Mouse (Mus musculus): ENCODE data around the gene Calhm3. TPM values are rescaled to one million over a fixed set of nuclear protein-coding genes. Genes with fewer than 3 reads are reported as not detected.
"Not testable (repeated sequence)": the region's sequence is repeated elsewhere in the genome, so short reads cannot be mapped to it uniquely, and the experiment has no call there.

The Calhm3 gene
- polyA plus RNA-seq, 1 experiment = not detected

- H3K27me3 ChIP-seq (ENCODE audit: control insufficient read depth) = peaks cover 12% of the 10 kb centered on the region
- H3K4me3 ChIP-seq (replicated peaks) = no peak overlapping the region
- H3K4me1 ChIP-seq (ENCODE audit: control insufficient read depth) = no peaks in the 10 kb centered on the region
- no peak for TF ChIP-seq TAL1 (IDR thresholded peaks at IDR 0.05; ENCODE audit: low read length)
- no peak for TF ChIP-seq GATA1 (IDR thresholded peaks at IDR 0.05; ENCODE audit: low read length)
- no peaks in the 10 kb centered on the region for H3K9me3 ChIP-seq (ENCODE audit: control insufficient read depth, low read length)
- H3K36me3 ChIP-seq (ENCODE audit: control insufficient read depth) = no peaks in the 10 kb centered on the region
Observed at GRCm38 (mm10) chr19:47152062-47152369, 5.5 kb downstream of the Calhm3 start.

- Histone ChIP-seq H3K9me3 (ENCODE audit: control insufficient read depth, low read length) (no peaks in the 10 kb centered on the region), H3K4me1 (ENCODE audit: control insufficient read depth) (no peaks in the 10 kb centered on the region), H3K4me3 (replicated peaks) (no peak overlapping the region), H3K36me3 (ENCODE audit: control insufficient read depth) (no peaks in the 10 kb centered on the region), H3K27me3 (ENCODE audit: control insufficient read depth) (peaks cover 12% of the 10 kb centered on the region)
- TF ChIP-seq TAL1 (IDR thresholded peaks at IDR 0.05; ENCODE audit: low read length) = no peak
- TF ChIP-seq GATA1 (IDR thresholded peaks at IDR 0.05; ENCODE audit: low read length) = no peak
Observed at GRCm38 (mm10) chr19:47151332-47152061, 6.1 kb downstream of the Calhm3 start.

GRCm38 (mm10) chr19:47149854-47150253, 7.7 kb downstream of the Calhm3 start:
- no peaks in the 10 kb centered on the region for H3K9me3 ChIP-seq (ENCODE audit: control insufficient read depth, low read length)
- H3K36me3 ChIP-seq (ENCODE audit: control insufficient read depth) = no peaks in the 10 kb centered on the region
- TF ChIP-seq GATA1 (IDR thresholded peaks at IDR 0.05; ENCODE audit: low read length) (no peak), TAL1 (IDR thresholded peaks at IDR 0.05; ENCODE audit: low read length) (no peak)
- peaks cover 12% of the 10 kb centered on the region for H3K27me3 ChIP-seq (ENCODE audit: control insufficient read depth)
- H3K4me1 ChIP-seq (ENCODE audit: control insufficient read depth) = no peaks in the 10 kb centered on the region
- H3K4me3 ChIP-seq (replicated peaks) = no peak overlapping the region

DNA sequence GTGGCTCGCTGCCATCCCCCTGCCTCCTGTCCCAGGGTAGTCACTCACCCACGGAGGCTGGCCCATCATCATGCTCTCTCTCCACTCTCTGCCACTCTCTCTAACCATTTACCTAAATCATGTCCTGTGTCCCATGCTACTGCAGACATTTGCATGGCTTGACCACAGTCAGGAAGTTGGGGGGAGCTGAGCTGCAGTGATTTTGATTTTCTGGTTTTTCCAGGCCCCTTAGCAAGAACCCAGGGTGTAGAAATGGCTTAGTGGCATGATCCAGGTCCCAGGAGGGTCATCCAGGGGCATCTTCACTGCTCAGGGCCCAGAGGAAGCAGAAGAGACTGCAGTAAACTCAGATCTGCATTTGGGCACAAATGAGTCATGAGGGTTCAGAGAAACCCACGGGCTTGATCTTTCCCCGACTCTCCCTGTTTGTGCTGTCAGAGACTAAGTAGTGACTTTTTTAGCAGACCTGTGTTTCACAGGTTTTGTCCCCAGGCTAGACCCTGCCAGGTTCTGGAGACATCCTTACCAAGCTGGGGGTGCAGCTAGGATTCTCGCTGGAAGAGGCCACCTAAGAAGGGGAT, 9.2 kb downstream of the Calhm3 start:
- TF ChIP-seq TAL1 (IDR thresholded peaks at IDR 0.05; ENCODE audit: low read length) (no peak), GATA1 (IDR thresholded peaks at IDR 0.05; ENCODE audit: low read length) (no peak)
- Histone ChIP-seq H3K27me3 (ENCODE audit: control insufficient read depth) (peaks cover 12% of the 10 kb centered on the region), H3K4me1 (ENCODE audit: control insufficient read depth) (no peaks in the 10 kb centered on the region), H3K36me3 (ENCODE audit: control insufficient read depth) (no peaks in the 10 kb centered on the region), H3K9me3 (ENCODE audit: control insufficient read depth, low read length) (no peaks in the 10 kb centered on the region), H3K4me3 (replicated peaks) (no peak overlapping the region)

DNA sequence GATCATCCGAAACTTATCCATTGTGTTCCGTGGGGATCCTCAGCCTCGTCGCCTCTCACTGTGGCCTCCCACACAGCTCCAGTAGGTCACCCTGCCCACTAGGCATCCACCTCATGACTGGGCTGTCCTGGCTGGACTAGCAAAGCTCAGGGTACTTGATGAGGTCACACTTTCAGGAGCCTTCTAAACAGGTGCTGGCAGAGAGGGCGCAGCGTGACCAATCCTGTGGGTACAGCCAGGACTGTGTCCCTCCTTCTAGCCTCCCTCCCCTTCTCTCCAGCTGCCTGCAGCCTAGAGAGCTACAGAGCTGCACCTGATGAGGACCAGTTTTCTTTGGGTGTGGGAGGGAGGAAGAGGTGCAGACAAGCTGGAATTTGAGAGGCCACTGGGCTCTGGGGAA, 13.4 kb downstream of the Calhm3 start, which contains the start of gene Calhm1:
Calhm1 (minus strand) TSS at position 101 of the 400 bp plus-strand sequence.
- Histone ChIP-seq H3K9me3 (ENCODE audit: control insufficient read depth, low read length) (no peaks in the 10 kb centered on the region), H3K27me3 (ENCODE audit: control insufficient read depth) (peaks cover 5% of the 10 kb centered on the region), H3K4me1 (ENCODE audit: control insufficient read depth) (no peaks in the 10 kb centered on the region), H3K4me3 (replicated peaks) (no peak within 1 kb of the TSS), H3K36me3 (ENCODE audit: control insufficient read depth) (no peaks in the 10 kb centered on the region)
- no peak for TF ChIP-seq TAL1 (IDR thresholded peaks at IDR 0.05; ENCODE audit: low read length)
- TF ChIP-seq GATA1 (IDR thresholded peaks at IDR 0.05; ENCODE audit: low read length) = no peak

DNA sequence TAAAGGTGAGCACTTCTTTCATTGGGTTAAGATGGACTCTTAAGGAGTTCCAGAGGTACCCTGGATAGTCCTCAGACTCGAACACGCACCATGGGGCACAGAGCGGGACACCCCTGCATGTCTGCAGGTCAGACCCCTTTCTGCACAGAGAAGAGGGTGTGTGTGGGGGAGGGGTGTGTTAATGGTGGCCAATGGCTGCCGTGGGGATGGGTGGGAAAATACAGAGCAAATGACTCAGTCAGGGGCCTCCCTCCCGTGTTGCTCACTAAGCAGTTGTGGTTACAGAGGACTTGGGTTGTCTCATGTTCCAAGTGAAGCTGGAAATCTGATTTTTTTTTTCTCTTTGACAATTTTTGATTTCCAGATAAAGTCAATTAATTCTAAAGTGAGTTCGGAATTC, 15.1 kb downstream of the Calhm3 start:
- H3K4me1 ChIP-seq (ENCODE audit: control insufficient read depth) = peaks cover 3% of the 10 kb centered on the region
- H3K27me3 ChIP-seq (ENCODE audit: control insufficient read depth) = peaks cover 22% of the 10 kb centered on the region
- H3K4me3 ChIP-seq (replicated peaks) = no peak overlapping the region
- H3K36me3 ChIP-seq (ENCODE audit: control insufficient read depth) = no peaks in the 10 kb centered on the region
- TF ChIP-seq GATA1 (IDR thresholded peaks at IDR 0.05; ENCODE audit: low read length) = no peak
- no peak for TF ChIP-seq TAL1 (IDR thresholded peaks at IDR 0.05; ENCODE audit: low read length)
- no peaks in the 10 kb centered on the region for H3K9me3 ChIP-seq (ENCODE audit: control insufficient read depth, low read length)

DNA sequence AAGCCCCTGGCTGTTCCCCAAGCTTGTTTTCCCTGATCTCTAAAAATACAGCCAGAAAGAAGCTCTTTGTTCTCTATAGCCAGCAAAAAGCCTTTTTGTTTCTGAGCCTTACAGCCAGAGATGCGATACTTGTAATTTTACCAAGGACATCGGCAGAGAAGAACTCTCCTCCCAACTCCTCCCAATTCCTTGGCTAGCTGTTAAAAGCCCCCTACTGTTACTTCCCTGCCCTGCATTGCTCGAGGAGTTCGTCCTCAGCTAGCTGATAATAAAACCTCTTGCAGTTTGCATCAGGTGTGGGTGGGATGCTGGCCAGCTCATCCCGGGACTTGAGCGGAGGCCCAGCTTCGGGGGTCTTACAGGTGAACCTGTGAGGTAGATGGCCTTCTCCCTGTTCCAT, 18.0 kb downstream of the Calhm3 start:
- peaks cover 11% of the 10 kb centered on the region for H3K4me1 ChIP-seq (ENCODE audit: control insufficient read depth)
- H3K36me3 ChIP-seq (ENCODE audit: control insufficient read depth); H3K9me3 ChIP-seq (ENCODE audit: control insufficient read depth, low read length); H3K4me3 ChIP-seq (replicated peaks): not testable (repeated sequence)
- peaks cover 27% of the 10 kb centered on the region for H3K27me3 ChIP-seq (ENCODE audit: control insufficient read depth)

- peaks cover 2% of the 10 kb centered on the region for H3K36me3 ChIP-seq (ENCODE audit: control insufficient read depth)
- H3K27me3 ChIP-seq (ENCODE audit: control insufficient read depth) = peaks cover 27% of the 10 kb centered on the region
- H3K9me3 ChIP-seq (ENCODE audit: control insufficient read depth, low read length) = no peaks in the 10 kb centered on the region
Observed at GRCm38 (mm10) chr19:47137771-47138421, 19.7 kb downstream of the Calhm3 start, which contains the start of gene Calhm2. Gene Calhm2, minus strand, starts transcription at chr19:47138294.

DNA sequence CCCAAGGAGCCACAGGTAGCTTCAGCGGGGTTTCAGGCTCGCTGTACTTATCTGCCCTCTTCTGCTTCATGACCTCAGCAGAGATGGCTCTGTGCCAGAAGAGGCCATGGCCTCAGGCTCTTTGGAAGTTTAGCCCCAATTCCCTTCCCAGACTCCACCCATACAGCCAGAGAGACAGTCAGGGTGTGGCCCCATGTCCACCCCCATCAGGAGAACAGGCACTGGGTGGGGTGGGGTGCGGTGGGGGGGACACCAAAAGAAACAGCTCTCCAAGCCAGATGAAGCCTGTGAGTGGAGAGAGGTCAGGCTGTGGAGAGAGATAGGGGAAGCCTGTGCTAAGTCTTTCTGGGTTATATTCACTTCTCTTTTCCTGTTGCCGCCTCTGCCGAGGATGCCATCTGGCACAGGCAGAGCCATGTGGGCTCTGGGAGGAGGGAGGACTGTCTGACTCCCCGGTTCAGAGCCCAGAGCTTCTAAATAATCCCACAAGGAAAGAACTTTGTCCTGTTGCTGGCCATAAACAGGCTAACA, 20.4 kb downstream of the Calhm3 start:
- TF ChIP-seq TAL1 (IDR thresholded peaks at IDR 0.05; ENCODE audit: low read length) (no peak), GATA1 (IDR thresholded peaks at IDR 0.05; ENCODE audit: low read length) (no peak)
- H3K36me3 ChIP-seq (ENCODE audit: control insufficient read depth) = peaks cover 9% of the 10 kb centered on the region
- H3K27me3 ChIP-seq (ENCODE audit: control insufficient read depth) = peaks cover 27% of the 10 kb centered on the region
- H3K4me1 ChIP-seq (ENCODE audit: control insufficient read depth) = peaks cover 11% of the 10 kb centered on the region
- no peak overlapping the region for H3K4me3 ChIP-seq (replicated peaks)
- H3K9me3 ChIP-seq (ENCODE audit: control insufficient read depth, low read length) = no peaks in the 10 kb centered on the region

More at GRCm38 (mm10) chr19:47137771-47138421, 19.7 kb downstream of the Calhm3 start, which contains the start of gene Calhm2:
- Histone ChIP-seq H3K4me1 (ENCODE audit: control insufficient read depth) (peaks cover 11% of the 10 kb centered on the region), H3K4me3 (replicated peaks) (peak within 1 kb of the TSS; percentile 12)
- TF ChIP-seq GATA1 (IDR thresholded peaks at IDR 0.05; ENCODE audit: low read length) = no peak
- no peak for TF ChIP-seq TAL1 (IDR thresholded peaks at IDR 0.05; ENCODE audit: low read length)

Data from erythroblast, embryonic 14.5 days (primary cell).